Mouse (Mus musculus) liver, embryonic 14.5 days (tissue): ENCODE measurements around the gene Olfr517. TPM values are rescaled to one million over a fixed set of nuclear protein-coding genes. Genes with fewer than 3 reads are reported as not detected.

ENCODE experiments used
- ATAC-seq: fragments of 200-750 bp; cut with Nextera tagmentation; 2 replicates; pipeline ENCODE4 v1.8.0; 2017; ENCODE audit warnings: moderate number of reproducible peaks, mild to moderate bottlenecking, moderate library complexity; ENCODE audit not compliant: insufficient read depth
- DNase-seq, 3 experiments: peaks; one replicate each; pipeline ENCODE4 v3.0.0-alpha.2; 2012 to 2013; ENCODE audit warnings: low read depth in 3 of 3, low spot score in 3 of 3
- H3K27ac ChIP-seq: fragments of 300-500 bp; sonication (generic); 2 replicates; pipeline ENCODE4 v1.5.1; 2014; ENCODE audit warnings: moderate library complexity, mild to moderate bottlenecking, control low read depth, inconsistent platforms
- H3K27me3 ChIP-seq: fragments of 300-500 bp; sonication (generic); 2 replicates; pipeline ENCODE4 v1.6.1; 2014; ENCODE audit warnings: mild to moderate bottlenecking, low read length, moderate library complexity; ENCODE audit not compliant: control insufficient read depth, insufficient read depth
- H3K36me3 ChIP-seq: fragments of 300-500 bp; sonication (generic); replicated peaks from 2 replicates; pipeline ENCODE4 v1.6.1; 2014; ENCODE audit warnings: low read depth; ENCODE audit not compliant: control insufficient read depth, insufficient read depth
- H3K4me1 ChIP-seq, 2 experiments: fragments of 200-500 bp in 1 of 2; fragments of 300-500 bp in 1 of 2; sonication (generic) in 1 of 2; replicated peaks; 2 replicates each; pipeline ENCODE4 v1.6.1; 2012 to 2014; ENCODE audit warnings: antibody characterized with exemption in 1 of 2, inconsistent platforms in 1 of 2, low read length in 1 of 2; ENCODE audit not compliant: control insufficient read depth in 2 of 2, insufficient read depth in 2 of 2
- H3K4me2 ChIP-seq: fragments of 300-500 bp; sonication (generic); 2 replicates; pipeline ENCODE4 v1.6.1; 2014; ENCODE audit warnings: low read depth, mild to moderate bottlenecking, control low read depth, moderate library complexity
- H3K4me3 ChIP-seq, 2 experiments: fragments of 200-500 bp in 1 of 2; fragments of 300-500 bp in 1 of 2; sonication (generic) in 1 of 2; 2 replicates each; pipeline ENCODE4 v1.5.1; 2012 to 2014; ENCODE audit warnings: low read depth in 2 of 2, low read length in 2 of 2, mild to moderate bottlenecking in 2 of 2, control low read depth in 1 of 2, inconsistent platforms in 1 of 2, moderate library complexity in 1 of 2; ENCODE audit not compliant: insufficient read depth in 1 of 2
- H3K9ac ChIP-seq: fragments of 300-500 bp; sonication (generic); replicated peaks from 2 replicates; pipeline ENCODE4 v1.6.1; 2014; ENCODE audit warnings: mild to moderate bottlenecking, control low read depth, moderate library complexity
- H3K9me3 ChIP-seq: fragments of 300-500 bp; sonication (generic); 2 replicates; pipeline ENCODE4 v1.6.1; 2016; ENCODE audit warnings: low read length, mixed read lengths; ENCODE audit not compliant: control insufficient read depth
- CTCF ChIP-seq: IDR thresholded peaks from 2 replicates; pipeline ENCODE4 v1.5.1; 2016; ENCODE audit warnings: antibody characterized with exemption, low read depth, control low read depth
- EP300 ChIP-seq: IDR thresholded peaks from 2 replicates; pipeline ENCODE4 v1.6.1; 2016; ENCODE audit warnings: antibody characterized with exemption, low read depth
- WGBS: fragments of 180-500 bp; shearing (Covaris S2); extraction: QIAGEN DNeasy Blood & Tissue Kit; methylation state at CpG from one replicate; pipeline ENCODE4 v1.1.7; 2014; ENCODE audit not compliant: insufficient replicate concordance; 5-methylcytosine and 5-hydroxymethylcytosine counted together
- polyA plus RNA-seq, 2 experiments: library from polyadenylated mRNA; depleted of rRNA in 1 of 2; stranded (reverse) in 1 of 2; unstranded in 1 of 2; fragments of >200 nt; fragmentation: Nextera tagmentation in 1 of 2; extraction: Ambion mirVana in 1 of 2; gene quantifications; 2 replicates each; pipeline versions ENCODE4 v1.2.1 to v1.2.3; 2012 to 2014

Gene Olfr517
- not detected in 2 replicates for polyA plus RNA-seq (2012; rRNA removed)
- polyA plus RNA-seq (2014; fragmentation: Nextera tagmentation; extraction: Ambion mirVana), result not detected in 2 replicates

GRCm38 (mm10) chr7:108872279-108872678, at the start of gene Olfr517:
TSS of gene Olfr517 (minus strand) at chr7:108872379.
- H3K4me2 ChIP-seq, result no peak within 1 kb of the TSS
- no peaks in the 10 kb centered on the region for H3K4me1 ChIP-seq
- DNase-seq (no peak), ATAC-seq (no peak)
- TF ChIP-seq CTCF (no peak), EP300 (no peak)
- 34% methylated on average over 2 of the region's 2 CpGs for WGBS
- no peak within 1 kb of the TSS for H3K9ac ChIP-seq
- H3K4me3 ChIP-seq, result no peak within 1 kb of the TSS
- no peaks in the 10 kb centered on the region for H3K27me3 ChIP-seq
- no peaks in the 10 kb centered on the region for H3K9me3 ChIP-seq
- no peak within 1 kb of the TSS for H3K27ac ChIP-seq
- no peaks in the 10 kb centered on the region for H3K36me3 ChIP-seq

GRCm38 (mm10) chr7:108903969-108904368, 31.8 kb upstream of the Olfr517 start:
- no peak overlapping the region for H3K27ac ChIP-seq
- 47% methylated on average over 2 of the region's 2 CpGs for whole genome bisulfite sequencing
- TF ChIP-seq CTCF (no peak), EP300 (no peak)
- H3K36me3 ChIP-seq, result no peaks in the 10 kb centered on the region
- no peak overlapping the region for H3K4me3 ChIP-seq
- ATAC-seq (no peak), DNase-seq (no peak)
- no peaks in the 10 kb centered on the region for H3K4me1 ChIP-seq
- no peak overlapping the region for H3K9ac ChIP-seq
- no peaks in the 10 kb centered on the region for H3K27me3 ChIP-seq
- H3K4me2 ChIP-seq, result no peak overlapping the region
- no peaks in the 10 kb centered on the region for H3K9me3 ChIP-seq

GRCm38 (mm10) chr7:108894320-108894719, 22.1 kb upstream of the Olfr517 start, which contains the start of gene Olfr519:
TSS of gene Olfr519 (minus strand) at chr7:108894420.
- Histone ChIP-seq H3K36me3 (no peaks in the 10 kb centered on the region), H3K27me3 (no peaks in the 10 kb centered on the region), H3K9me3 (no peaks in the 10 kb centered on the region), H3K9ac (no peak within 1 kb of the TSS), H3K4me1 (no peaks in the 10 kb centered on the region), H3K4me3 (no peak within 1 kb of the TSS), H3K4me2 (no peak within 1 kb of the TSS), H3K27ac (no peak within 1 kb of the TSS)
- no peak for TF ChIP-seq EP300
- DNase-seq, result no peak
- ATAC-seq, result no peak
- WGBS, result 58% methylated on average over 5 of the region's 5 CpGs

GRCm38 (mm10) chr7:108884906-108885305, 12.7 kb upstream of the Olfr517 start, which contains the start of gene Olfr518:
TSS of gene Olfr518 (minus strand) at chr7:108885006.
- no peaks in the 10 kb centered on the region for H3K4me1 ChIP-seq
- H3K9ac ChIP-seq, result no peak within 1 kb of the TSS
- H3K27ac ChIP-seq, result no peak within 1 kb of the TSS
- H3K4me2 ChIP-seq, result no peak within 1 kb of the TSS
- WGBS, result 61% methylated on average over 4 of the region's 4 CpGs
- no peak within 1 kb of the TSS for H3K4me3 ChIP-seq
- TF ChIP-seq EP300 (no peak), CTCF (no peak)
- no peak for DNase-seq
- H3K36me3 ChIP-seq, result no peaks in the 10 kb centered on the region
- ATAC-seq, result no peak
- H3K27me3 ChIP-seq, result no peaks in the 10 kb centered on the region
- H3K9me3 ChIP-seq, result no peaks in the 10 kb centered on the region

DNA sequence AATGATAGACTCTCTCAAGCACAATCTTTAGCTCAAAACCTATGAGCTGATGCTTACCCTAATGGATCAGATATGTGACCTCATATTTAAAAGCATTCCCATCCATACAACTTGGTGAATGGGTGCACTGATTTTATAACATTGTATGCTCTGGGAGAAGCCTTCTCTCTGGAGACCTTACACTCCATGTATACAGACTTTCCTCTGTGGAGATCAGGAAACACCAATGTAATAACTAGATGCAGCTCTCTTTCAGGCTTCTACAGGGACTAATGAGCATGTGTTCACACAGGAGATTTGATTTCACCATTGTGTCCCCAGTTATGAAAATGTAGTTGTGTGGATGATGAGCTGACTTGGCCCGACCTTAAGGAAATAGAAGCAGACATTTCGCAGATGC, 21.8 kb downstream of the Olfr517 start, which contains the start of gene Olfr516:
Olfr516 (minus strand) TSS at position 101 of the 400 bp plus-strand sequence.
- no peak within 1 kb of the TSS for H3K9ac ChIP-seq
- no peak within 1 kb of the TSS for H3K4me3 ChIP-seq
- no peaks in the 10 kb centered on the region for H3K9me3 ChIP-seq
- H3K27me3 ChIP-seq, result no peaks in the 10 kb centered on the region
- no peaks in the 10 kb centered on the region for H3K36me3 ChIP-seq
- TF ChIP-seq CTCF (no peak), EP300 (no peak)
- no peaks in the 10 kb centered on the region for H3K4me1 ChIP-seq
- H3K4me2 ChIP-seq, result no peak within 1 kb of the TSS
- ATAC-seq (no peak), DNase-seq (no peak)
- H3K27ac ChIP-seq, result no peak within 1 kb of the TSS
- WGBS, result 76% methylated on average over 2 of the region's 2 CpGs
